23 mouse cellular contexts compared by ENCODE assay signal in genomic region chr6:100792055-100792659, GRCm38 (mm10). TPM values are rescaled to one million over a fixed set of nuclear protein-coding genes. Genes with fewer than 3 reads are reported as not detected.
A peak's percentile ranks its signal among the peaks of the same experiment; 100 is the strongest.
DNase-seq lines count a peak whose midpoint lies in the region; ATAC-seq lines count a peak whose summit lies in the region.
"Had no signal": no experiment of that assay in that cellular context is flagged by ENCODE, and none has a peak within 500 bp of the region (broad histone marks: within the 10 kb centered on the region; RNA-seq: fewer than 3 reads in every experiment).

No protein-coding gene starts in this region.

- H3K4me2 ChIP-seq in forebrain, embryonic 11.5 days (ENCODE audit: low read depth, low read length, severe bottlenecking): no peak overlapping the region
- H3K4me2 ChIP-seq: embryonic facial prominence, embryonic 12.5 days; forebrain, embryonic 13.5 days; heart, embryonic 12.5 days; heart, embryonic 15.5 days; hindbrain, embryonic 14.5 days had no signal

- H3K9ac ChIP-seq in forebrain, embryonic 11.5 days (ENCODE audit: low read length): no peak overlapping the region
- H3K9ac ChIP-seq: embryonic facial prominence, embryonic 12.5 days; forebrain, embryonic 13.5 days; heart, embryonic 12.5 days; heart, embryonic 15.5 days; hindbrain, embryonic 14.5 days had no signal

- DNase-seq in adrenal gland, postnatal 14 days: peak; percentile 11
- DNase-seq in adrenal gland, postnatal 36 days: no peak
- DNase-seq in CD4-positive, CD25-positive, alpha-beta regulatory T cell, adult 2 months (ENCODE audit: low read depth, low spot score): peak; percentile 47
- no peak for DNase-seq in forebrain, embryonic 11.5 days (ENCODE audit: low spot score)
- no peak for DNase-seq in spleen, postnatal 4 days (ENCODE audit: low spot score in 2 of 2)
- DNase-seq: B cell, adult 2 months; cerebellum, adult 18-20 months; cerebellum, adult 9-10 months; gastrocnemius, adult 2 months; gastrocnemius, postnatal 14 days; heart, adult 18-20 months; heart, postnatal 10 days; kidney, adult 2 months had no signal

- H3K9me3 ChIP-seq in forebrain, embryonic 11.5 days (ENCODE audit: control insufficient read depth, low read length): no peaks in the 10 kb centered on the region
- H3K9me3 ChIP-seq: embryonic facial prominence, embryonic 12.5 days; forebrain, embryonic 13.5 days; heart, embryonic 15.5 days had no signal

- no peaks in the 10 kb centered on the region for H3K4me1 ChIP-seq in forebrain, embryonic 11.5 days (replicated peaks; ENCODE audit: control insufficient read depth, insufficient read depth, low read length)
- H3K4me1 ChIP-seq: heart, embryonic 12.5 days; heart, embryonic 15.5 days had no signal

- no peaks in the 10 kb centered on the region for H3K27me3 ChIP-seq in forebrain, embryonic 11.5 days (ENCODE audit: control insufficient read depth, insufficient read depth, low read length)
- H3K27me3 ChIP-seq: embryonic facial prominence, embryonic 12.5 days; forebrain, embryonic 13.5 days; heart, embryonic 12.5 days; heart, embryonic 15.5 days had no signal

- no peak overlapping the region for H3K27ac ChIP-seq in forebrain, embryonic 11.5 days (ENCODE audit: low read depth, low read length)
- H3K27ac ChIP-seq: embryonic facial prominence, embryonic 12.5 days; forebrain, embryonic 13.5 days; gastrocnemius, adult 2 months; heart, embryonic 15.5 days; hindbrain, embryonic 14.5 days; hindbrain, postnatal 0 days had no signal

- 86% methylated on average over 3 of the region's 3 CpGs for WGBS in forebrain, embryonic 11.5 days

- H3K4me3 ChIP-seq in forebrain, embryonic 11.5 days (ENCODE audit: low read depth, low read length): no peak overlapping the region
- H3K4me3 ChIP-seq: embryonic facial prominence, embryonic 12.5 days; erythroblast, embryonic 14.5 days; forebrain, embryonic 13.5 days; gastrocnemius, adult 2 months; heart, embryonic 12.5 days; heart, embryonic 15.5 days had no signal

- ATAC-seq in activated CD4-positive, CD25-positive, alpha-beta regulatory T cell, adult 4 months: peak; percentile 32
- ATAC-seq in inflammation-experienced regulatory T-cells, adult 6 months: peak; percentile 64
- ATAC-seq in forebrain, embryonic 11.5 days (replicated peaks; ENCODE audit: low FRiP score): no peak
- ATAC-seq: forebrain, embryonic 13.5 days; intestine, postnatal 0 days had no signal

- H3K36me3 ChIP-seq in forebrain, embryonic 11.5 days (ENCODE audit: control insufficient read depth, insufficient read depth, low read length): no peaks in the 10 kb centered on the region
- H3K36me3 ChIP-seq: heart, embryonic 12.5 days; heart, embryonic 15.5 days had no signal

RNA-seq across cellular contexts. Expression of gene Ppp4r2, which starts 41.3 kb away (rescaled TPM):
- total RNA-seq in adrenal gland, postnatal 14 days (2021): 76.3 and 96.5 TPM in 2 replicates
- 10 to 100 TPM; 70.5 to 87.0 TPM for total RNA-seq in adrenal gland, postnatal 36 days (2021)
- polyA plus RNA-seq in activated CD4-positive, CD25-positive, alpha-beta regulatory T cell, adult 4 months (2017; shearing (Covaris generic)): 10 to 100 TPM; 25.0 to 27.7 TPM
- 10 to 100 TPM; 22.8 to 35.4 (median 30.6) TPM for polyA plus RNA-seq in inflammation-experienced regulatory T-cells, adult 6 months (2017; shearing (Covaris generic))
- 37.6 and 40.3 TPM in 2 replicates for polyA plus RNA-seq in forebrain, embryonic 11.5 days (2014; fragmentation: Nextera tagmentation; extraction: Ambion mirVana)

Comparison
In these comparisons a context has a peak if more than half of its experiments do, and no peak if none do; other contexts are left out.
1. DNase-seq: peak in adrenal gland, postnatal 14 days (single experiment) and CD4-positive, CD25-positive, alpha-beta regulatory T cell, adult 2 months (single experiment); none in adrenal gland, postnatal 36 days (0 of 2), forebrain, embryonic 11.5 days (single experiment) and spleen, postnatal 4 days (0 of 2).